Mouse (Mus musculus): ENCODE data around the gene Cdc25b.
"Not testable (repeated sequence)": the region's sequence is repeated elsewhere in the genome, so short reads cannot be mapped to it uniquely, and the experiment has no call there.

Cdc25b gene

GRCm38 (mm10) chr2:131225178-131225577 lies 38.4 kb downstream of the Cdc25b start:
- no peak for DNase-seq (ENCODE audit: low spot score)

- not testable (repeated sequence) for DNase-seq (ENCODE audit: low spot score)
Observed at GRCm38 (mm10) chr2:131226669-131227068, 39.9 kb downstream of the Cdc25b start.

- no peak for DNase-seq (ENCODE audit: low spot score)
Observed at GRCm38 (mm10) chr2:131227243-131227642, 40.5 kb downstream of the Cdc25b start.

GRCm38 (mm10) chr2:131232558-131232957 lies 45.8 kb downstream of the Cdc25b start:
- DNase-seq (ENCODE audit: low spot score), result no peak

GRCm38 (mm10) chr2:131233307-131234126 lies 46.8 kb downstream of the Cdc25b start, which contains the start of gene Mavs:
Gene Mavs (plus strand): TSS chr2:131234063.
- DNase-seq (ENCODE audit: low spot score), result peak; percentile 78

GRCm38 (mm10) chr2:131234127-131234650 lies 47.4 kb downstream of the Cdc25b start:
- no peak for DNase-seq (ENCODE audit: low spot score)

- DNase-seq (ENCODE audit: low spot score), result no peak
Observed at GRCm38 (mm10) chr2:131234970-131235635, 48.4 kb downstream of the Cdc25b start.

GRCm38 (mm10) chr2:131242180-131242579 lies 55.4 kb downstream of the Cdc25b start:
- DNase-seq (ENCODE audit: low spot score), result no peak

- DNase-seq (ENCODE audit: low spot score), result no peak
Observed at GRCm38 (mm10) chr2:131242929-131243328, 56.2 kb downstream of the Cdc25b start.
